Mouse (Mus musculus): ENCODE measurements at regions not wholly inside any gene's neighbourhood (a gene's known extent, or its start where the extent isn't known, plus 50 kb on each side); places are given as distances from the start of the nearest gene placed in this dataset.

- no peak for ATAC-seq (ENCODE audit: insufficient read depth, low FRiP score, low TSS enrichment)
- Histone ChIP-seq H3K4me3 (ENCODE audit: low read depth, low read length) (no peak overlapping the region), H3K27ac (ENCODE audit: low read depth, low read length) (no peak overlapping the region), H3K9ac (ENCODE audit: low read length) (no peak overlapping the region), H3K9me3 (ENCODE audit: control insufficient read depth, low read length) (no peaks in the 10 kb centered on the region), H3K4me1 (ENCODE audit: control insufficient read depth, insufficient read depth, low read length) (no peaks in the 10 kb centered on the region), H3K27me3 (ENCODE audit: control insufficient read depth, insufficient read depth, low read length) (no peaks in the 10 kb centered on the region), H3K36me3 (ENCODE audit: control insufficient read depth, insufficient read depth, low read length) (no peaks in the 10 kb centered on the region), H3K4me2 (ENCODE audit: low read depth) (no peak overlapping the region)
- no peak for DNase-seq (ENCODE audit: low spot score)
- WGBS: 68% methylated on average over 2 of the region's 2 CpGs
Observed at GRCm38 (mm10) chr2:115057200-115057599, 402.4 kb upstream of the Dph6 start.

GRCm38 (mm10) chr2:115067489-115068163, 412.9 kb upstream of the Dph6 start:
- DNase-seq (ENCODE audit: low spot score) (peak; percentile 18), ATAC-seq (ENCODE audit: insufficient read depth, low FRiP score, low TSS enrichment) (no peak)
- H3K4me1 ChIP-seq (ENCODE audit: control insufficient read depth, insufficient read depth, low read length): 0 out of 2 replicates have a peak, but pooled peaks cover 2% of the 10 kb centered on the region
- no peak overlapping the region for H3K4me2 ChIP-seq (ENCODE audit: low read depth)
- no peaks in the 10 kb centered on the region for H3K27me3 ChIP-seq (ENCODE audit: control insufficient read depth, insufficient read depth, low read length)
- H3K9ac ChIP-seq (ENCODE audit: low read length): no peak overlapping the region
- H3K27ac ChIP-seq (ENCODE audit: low read depth, low read length): no peak overlapping the region
- H3K36me3 ChIP-seq (ENCODE audit: control insufficient read depth, insufficient read depth, low read length): no peaks in the 10 kb centered on the region
- no peak overlapping the region for H3K4me3 ChIP-seq (ENCODE audit: low read depth, low read length)
- 48% methylated on average over 8 of the region's 8 CpGs for WGBS
- H3K9me3 ChIP-seq (ENCODE audit: control insufficient read depth, low read length): no peaks in the 10 kb centered on the region

GRCm38 (mm10) chr2:115069704-115070103, 414.9 kb upstream of the Dph6 start:
- Histone ChIP-seq H3K36me3 (ENCODE audit: control insufficient read depth, insufficient read depth, low read length) (no peaks in the 10 kb centered on the region), H3K4me2 (ENCODE audit: low read depth) (no peak overlapping the region), H3K4me1 (ENCODE audit: control insufficient read depth, insufficient read depth, low read length) (0 out of 2 replicates have a peak, but pooled peaks cover 2% of the 10 kb centered on the region), H3K9ac (ENCODE audit: low read length) (no peak overlapping the region), H3K27ac (ENCODE audit: low read depth, low read length) (no peak overlapping the region), H3K4me3 (ENCODE audit: low read depth, low read length) (no peak overlapping the region), H3K27me3 (ENCODE audit: control insufficient read depth, insufficient read depth, low read length) (no peaks in the 10 kb centered on the region), H3K9me3 (ENCODE audit: control insufficient read depth, low read length) (no peaks in the 10 kb centered on the region)
- no peak for ATAC-seq (ENCODE audit: insufficient read depth, low FRiP score, low TSS enrichment)
- no peak for DNase-seq (ENCODE audit: low spot score)
- 77% methylated on average over 4 of the region's 4 CpGs for WGBS

GRCm38 (mm10) chr2:115070123-115070522, 415.4 kb upstream of the Dph6 start:
- DNase-seq (ENCODE audit: low spot score) (no peak), ATAC-seq (ENCODE audit: insufficient read depth, low FRiP score, low TSS enrichment) (no peak)
- no peak overlapping the region for H3K4me2 ChIP-seq (ENCODE audit: low read depth)
- no peak overlapping the region for H3K4me3 ChIP-seq (ENCODE audit: low read depth, low read length)
- H3K4me1 ChIP-seq (ENCODE audit: control insufficient read depth, insufficient read depth, low read length): 0 out of 2 replicates have a peak, but pooled peaks cover 2% of the 10 kb centered on the region
- no peaks in the 10 kb centered on the region for H3K36me3 ChIP-seq (ENCODE audit: control insufficient read depth, insufficient read depth, low read length)
- WGBS: 78% methylated on average over 6 of the region's 6 CpGs
- H3K27ac ChIP-seq (ENCODE audit: low read depth, low read length): no peak overlapping the region
- no peak overlapping the region for H3K9ac ChIP-seq (ENCODE audit: low read length)
- H3K27me3 ChIP-seq (ENCODE audit: control insufficient read depth, insufficient read depth, low read length): no peaks in the 10 kb centered on the region
- no peaks in the 10 kb centered on the region for H3K9me3 ChIP-seq (ENCODE audit: control insufficient read depth, low read length)

- no peak overlapping the region for H3K4me2 ChIP-seq (ENCODE audit: low read depth)
- H3K36me3 ChIP-seq (ENCODE audit: control insufficient read depth, insufficient read depth, low read length): no peaks in the 10 kb centered on the region
- no peak for ATAC-seq (ENCODE audit: insufficient read depth, low FRiP score, low TSS enrichment)
- no peak overlapping the region for H3K27ac ChIP-seq (ENCODE audit: low read depth, low read length)
- DNase-seq (ENCODE audit: low spot score): no peak
- no peaks in the 10 kb centered on the region for H3K27me3 ChIP-seq (ENCODE audit: control insufficient read depth, insufficient read depth, low read length)
- H3K9me3 ChIP-seq (ENCODE audit: control insufficient read depth, low read length): no peaks in the 10 kb centered on the region
- WGBS: 65% methylated on average over 3 of the region's 3 CpGs
- no peak overlapping the region for H3K9ac ChIP-seq (ENCODE audit: low read length)
- H3K4me3 ChIP-seq (ENCODE audit: low read depth, low read length): no peak overlapping the region
- 0 out of 2 replicates have a peak, but pooled peaks cover 2% of the 10 kb centered on the region for H3K4me1 ChIP-seq (ENCODE audit: control insufficient read depth, insufficient read depth, low read length)
Observed at GRCm38 (mm10) chr2:115070666-115071065, 415.9 kb upstream of the Dph6 start.

- WGBS: 78% methylated on average over 11 of the region's 11 CpGs
- Histone ChIP-seq H3K4me3 (ENCODE audit: low read depth, low read length) (no peak overlapping the region), H3K36me3 (ENCODE audit: control insufficient read depth, insufficient read depth, low read length) (no peaks in the 10 kb centered on the region), H3K9me3 (ENCODE audit: control insufficient read depth, low read length) (no peaks in the 10 kb centered on the region), H3K27ac (ENCODE audit: low read depth, low read length) (no peak overlapping the region), H3K4me2 (ENCODE audit: low read depth) (no peak overlapping the region), H3K9ac (ENCODE audit: low read length) (no peak overlapping the region), H3K4me1 (ENCODE audit: control insufficient read depth, insufficient read depth, low read length) (no peaks in the 10 kb centered on the region), H3K27me3 (ENCODE audit: control insufficient read depth, insufficient read depth, low read length) (no peaks in the 10 kb centered on the region)
- DNase-seq (ENCODE audit: low spot score) (no peak), ATAC-seq (ENCODE audit: insufficient read depth, low FRiP score, low TSS enrichment) (no peak)
Observed at GRCm38 (mm10) chr2:115081563-115082291, 427.0 kb upstream of the Dph6 start.

- no peaks in the 10 kb centered on the region for H3K27me3 ChIP-seq (ENCODE audit: control insufficient read depth, insufficient read depth, low read length)
- no peak overlapping the region for H3K4me3 ChIP-seq (ENCODE audit: low read depth, low read length)
- H3K36me3 ChIP-seq (ENCODE audit: control insufficient read depth, insufficient read depth, low read length): no peaks in the 10 kb centered on the region
- no peak for ATAC-seq (ENCODE audit: insufficient read depth, low FRiP score, low TSS enrichment)
- H3K9ac ChIP-seq (ENCODE audit: low read length): no peak overlapping the region
- H3K9me3 ChIP-seq (ENCODE audit: control insufficient read depth, low read length): no peaks in the 10 kb centered on the region
- no peaks in the 10 kb centered on the region for H3K4me1 ChIP-seq (ENCODE audit: control insufficient read depth, insufficient read depth, low read length)
- 68% methylated on average over 6 of the region's 6 CpGs for WGBS
- no peak overlapping the region for H3K27ac ChIP-seq (ENCODE audit: low read depth, low read length)
- no peak for DNase-seq (ENCODE audit: low spot score)
- no peak overlapping the region for H3K4me2 ChIP-seq (ENCODE audit: low read depth)
Observed at GRCm38 (mm10) chr2:115082292-115082809, 427.6 kb upstream of the Dph6 start.

- H3K9ac ChIP-seq (ENCODE audit: low read length): no peak overlapping the region
- H3K9me3 ChIP-seq (ENCODE audit: control insufficient read depth, low read length): no peaks in the 10 kb centered on the region
- no peaks in the 10 kb centered on the region for H3K4me1 ChIP-seq (ENCODE audit: control insufficient read depth, insufficient read depth, low read length)
- H3K27ac ChIP-seq (ENCODE audit: low read depth, low read length): no peak overlapping the region
- no peaks in the 10 kb centered on the region for H3K27me3 ChIP-seq (ENCODE audit: control insufficient read depth, insufficient read depth, low read length)
- no peaks in the 10 kb centered on the region for H3K36me3 ChIP-seq (ENCODE audit: control insufficient read depth, insufficient read depth, low read length)
- ATAC-seq (ENCODE audit: insufficient read depth, low FRiP score, low TSS enrichment) (no peak), DNase-seq (ENCODE audit: low spot score) (no peak)
- no peak overlapping the region for H3K4me2 ChIP-seq (ENCODE audit: low read depth)
- no peak overlapping the region for H3K4me3 ChIP-seq (ENCODE audit: low read depth, low read length)
- WGBS: 60% methylated on average over 4 of the region's 4 CpGs
Observed at GRCm38 (mm10) chr2:115088421-115089120, 433.8 kb upstream of the Dph6 start.

All from neural tube, embryonic 11.5 days (tissue).